ENCODE assay signal across 18 mouse cellular contexts in the genomic region with DNA sequence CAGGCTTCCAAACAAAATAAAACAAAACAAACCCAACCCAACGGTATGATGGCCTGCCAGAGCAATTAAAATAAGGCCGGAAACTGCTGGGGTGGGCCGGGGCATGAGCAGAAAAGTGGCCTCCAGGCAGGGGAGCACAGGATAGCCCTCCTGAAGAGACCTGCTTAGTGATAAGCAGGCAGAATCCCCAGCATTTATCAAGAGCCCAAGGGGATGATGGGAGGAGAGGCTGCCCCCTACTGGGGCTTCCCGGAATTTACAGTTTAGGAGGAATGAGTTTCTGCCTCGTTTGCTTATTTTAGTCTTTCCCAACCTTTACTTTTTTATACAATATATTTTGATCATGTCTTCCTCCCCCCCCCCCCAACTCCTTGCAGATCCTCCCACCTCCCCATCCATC. TPM values are rescaled to one million over a fixed set of nuclear protein-coding genes. Genes with fewer than 3 reads are reported as not detected.
DNase-seq lines count a peak whose midpoint lies in the region; ATAC-seq and TF ChIP-seq lines count a peak whose summit lies in the region.
"Had no signal": no experiment of that assay in that cellular context is flagged by ENCODE, and none has a peak within 500 bp of the region (broad histone marks: within the 10 kb centered on the region; RNA-seq: fewer than 3 reads in every experiment).

No protein-coding gene starts in this region.

- H3K4me1 ChIP-seq in forebrain, postnatal 0 days (ENCODE audit: insufficient read depth) = no peaks in the 10 kb centered on the region
- no peaks in the 10 kb centered on the region; the same call in 1 of the 2 replicates for H3K4me1 ChIP-seq in forebrain, embryonic 12.5 days
- H3K4me1 ChIP-seq in liver, postnatal 0 days (ENCODE audit: insufficient read depth) = no peaks in the 10 kb centered on the region
- H3K4me1 ChIP-seq in CH12.LX (ENCODE audit: control insufficient read depth in 1 of 2, insufficient read depth in 2 of 2) = peaks cover 0 to 4% of the 10 kb centered on the region in 2 experiments; a peak in 3 of 4 replicates
- H3K4me1 ChIP-seq: liver, embryonic 13.5 days; midbrain, embryonic 12.5 days had no signal

- H3K9ac ChIP-seq in forebrain, postnatal 0 days = no peak overlapping the region
- H3K9ac ChIP-seq in forebrain, embryonic 12.5 days = no peak overlapping the region
- no peak overlapping the region for H3K9ac ChIP-seq in liver, postnatal 0 days (replicated peaks)
- H3K9ac ChIP-seq in CH12.LX (ENCODE audit: insufficient read depth, low read depth) = no peak overlapping the region
- H3K9ac ChIP-seq: embryonic facial prominence, embryonic 12.5 days; kidney, embryonic 15.5 days; liver, embryonic 13.5 days; midbrain, embryonic 12.5 days; neural tube, embryonic 13.5 days had no signal

- dilution Hi-C loops in CH12.LX (cut with MboI; ENCODE audit: extremely low pct_ligation_motif_present, extremely low pct_unique_long_range_greater_than_20kb, low sequenced_read_pairs) = no loop called here

- TF ChIP-seq CTCF in forebrain, postnatal 0 days (IDR thresholded peaks at IDR 0.05; ENCODE audit: low read depth) = 0 out of 2 replicates have a peak, but pooled peaks have one; percentile 5
- TF ChIP-seq CTCF in liver, postnatal 0 days (IDR thresholded peaks at IDR 0.05; ENCODE audit: low read depth) = peak; percentile 43
- peak; percentile 62 to 64 for TF ChIP-seq CTCF in CH12.LX (conservative IDR thresholded peaks at IDR 0.05 in 1 of 2, IDR thresholded peaks at IDR 0.05 in 1 of 2; ENCODE audit: low read depth in 2 of 2, low read length in 2 of 2)

- no peak for TF ChIP-seq EP300 in liver, postnatal 0 days (IDR thresholded peaks at IDR 0.05; ENCODE audit: low read depth)
- no peak for TF ChIP-seq EP300 in CH12.LX (IDR thresholded peaks at IDR 0.05; ENCODE audit: low read length)

- H3K36me3 ChIP-seq in forebrain, postnatal 0 days (ENCODE audit: insufficient read depth) = no peaks in the 10 kb centered on the region
- no peaks in the 10 kb centered on the region for H3K36me3 ChIP-seq in forebrain, embryonic 12.5 days (replicated peaks)
- no peaks in the 10 kb centered on the region for H3K36me3 ChIP-seq in liver, postnatal 0 days (replicated peaks; ENCODE audit: insufficient read depth, low read length)
- no peaks in the 10 kb centered on the region for H3K36me3 ChIP-seq in CH12.LX (replicated peaks in 1 of 2; ENCODE audit: control insufficient read depth in 1 of 2, insufficient read depth in 1 of 2, low read length in 1 of 2)
- H3K36me3 ChIP-seq: embryonic facial prominence, embryonic 12.5 days; kidney, embryonic 15.5 days; liver, embryonic 13.5 days; midbrain, embryonic 12.5 days; neural tube, embryonic 13.5 days had no signal

- no peaks in the 10 kb centered on the region for H3K9me3 ChIP-seq in forebrain, postnatal 0 days (ENCODE audit: low read length)
- H3K9me3 ChIP-seq in forebrain, embryonic 12.5 days = no peaks in the 10 kb centered on the region
- H3K9me3 ChIP-seq in liver, postnatal 0 days (ENCODE audit: low read length) = no peaks in the 10 kb centered on the region
- H3K9me3 ChIP-seq in CH12.LX (replicated peaks; ENCODE audit: low read length) = no peaks in the 10 kb centered on the region
- H3K9me3 ChIP-seq: embryonic facial prominence, embryonic 12.5 days; kidney, embryonic 15.5 days; liver, embryonic 13.5 days; midbrain, embryonic 12.5 days; neural tube, embryonic 13.5 days had no signal

- H3K4me3 ChIP-seq in forebrain, postnatal 0 days (ENCODE audit: low read depth, low read length) = no peak overlapping the region
- H3K4me3 ChIP-seq in forebrain, embryonic 12.5 days (replicated peaks) = no peak overlapping the region
- no peak overlapping the region for H3K4me3 ChIP-seq in liver, postnatal 0 days (ENCODE audit: low read depth, low read length)
- no peak overlapping the region for H3K4me3 ChIP-seq in CH12.LX (replicated peaks in 1 of 3; ENCODE audit: low read depth in 2 of 3, low read length in 2 of 3, poor library complexity in 1 of 3)
- H3K4me3 ChIP-seq: embryonic facial prominence, embryonic 12.5 days; kidney, embryonic 15.5 days; liver, embryonic 13.5 days; midbrain, embryonic 12.5 days; neural tube, embryonic 13.5 days had no signal

- TF ChIP-seq RAD21 in CH12.LX (IDR thresholded peaks at IDR 0.05; ENCODE audit: low read depth, low read length) = no peak; the same call in none of the 2 replicates

- in situ Hi-C loops in CH12.LX (cut with MboI; ENCODE audit: low pct_ligation_motif_present, low pct_unique_long_range_greater_than_20kb, low sequenced_read_pairs) = no loop called here

- no peak overlapping the region for H3K4me2 ChIP-seq in forebrain, postnatal 0 days (ENCODE audit: low read depth)
- no peak overlapping the region for H3K4me2 ChIP-seq in forebrain, embryonic 12.5 days
- H3K4me2 ChIP-seq in liver, postnatal 0 days (ENCODE audit: low read depth, low read length) = no peak overlapping the region
- no peak overlapping the region for H3K4me2 ChIP-seq in CH12.LX (ENCODE audit: insufficient read depth, low read depth, poor library complexity, severe bottlenecking)
- H3K4me2 ChIP-seq: embryonic facial prominence, embryonic 12.5 days; kidney, embryonic 15.5 days; liver, embryonic 13.5 days; midbrain, embryonic 12.5 days; neural tube, embryonic 13.5 days had no signal

- DNase-seq in forebrain, postnatal 0 days = no peak
- no peak for DNase-seq in liver, postnatal 0 days
- DNase-seq in liver (no peak), CH12.LX (ENCODE audit: extremely low read depth) (peak; percentile 24)
- DNase-seq in c-Kit-negative CD71-positive TER-119-positive erythroid progenitor cells, embryonic 14.5 days (ENCODE audit: low read depth, low spot score) = peak; percentile 8
- DNase-seq in adrenal gland, adult 18-20 months (ENCODE audit: low spot score in 2 of 2) = no peak
- DNase-seq: cerebellum, adult 18-20 months; heart, postnatal 36 days; layer of hippocampus, postnatal 36 days; liver, embryonic 13.5 days had no signal

- TF ChIP-seq POLR2A in CH12.LX (IDR thresholded peaks at IDR 0.05; ENCODE audit: low read depth, low read length) = no peak

- WGBS in forebrain, postnatal 0 days = 84% methylated on average over 5 of the region's 5 CpGs
- WGBS in forebrain, embryonic 12.5 days = 85% methylated on average over 5 of the region's 5 CpGs
- 69% methylated on average over 5 of the region's 5 CpGs for WGBS in liver, postnatal 0 days (ENCODE audit: insufficient replicate concordance)

- H3K27me3 ChIP-seq in forebrain, postnatal 0 days (ENCODE audit: insufficient read depth, low read length) = no peaks in the 10 kb centered on the region
- H3K27me3 ChIP-seq in forebrain, embryonic 12.5 days = no peaks in the 10 kb centered on the region; the same call in 1 of the 2 replicates
- no peaks in the 10 kb centered on the region for H3K27me3 ChIP-seq in liver, postnatal 0 days (ENCODE audit: insufficient read depth, low read length)
- H3K27me3 ChIP-seq in CH12.LX (replicated peaks) = peaks cover 24% of the 10 kb centered on the region
- H3K27me3 ChIP-seq: neural tube, embryonic 13.5 days had no signal

- H3K79me2 ChIP-seq in CH12.LX (replicated peaks; ENCODE audit: control insufficient read depth, extremely low read depth, insufficient read depth, poor library complexity, severe bottlenecking) = no peaks in the 10 kb centered on the region

- no peak for ATAC-seq in forebrain, postnatal 0 days
- no peak for ATAC-seq in forebrain, embryonic 12.5 days (ENCODE audit: low FRiP score)
- no peak for ATAC-seq in liver, postnatal 0 days
- ATAC-seq in erythroblast, adult 5-6 weeks (replicated peaks; ENCODE audit: low FRiP score, poor library complexity, severe bottlenecking) = no peak
- ATAC-seq: forebrain, embryonic 16.5 days had no signal

- no peak overlapping the region for H3K27ac ChIP-seq in forebrain, postnatal 0 days (ENCODE audit: low read depth, low read length)
- no peak overlapping the region for H3K27ac ChIP-seq in forebrain, embryonic 12.5 days
- no peak overlapping the region for H3K27ac ChIP-seq in liver, postnatal 0 days (ENCODE audit: low read depth)
- no peak overlapping the region for H3K27ac ChIP-seq in CH12.LX (ENCODE audit: insufficient read depth, low read depth)
- H3K27ac ChIP-seq: embryonic facial prominence, embryonic 12.5 days; kidney, embryonic 15.5 days; liver, embryonic 13.5 days; midbrain, embryonic 12.5 days; neural tube, embryonic 13.5 days had no signal

TF ChIP-seq in CH12.LX, 34 proteins besides CTCF, POLR2A, EP300 and RAD21:
- TF ChIP-seq RCOR1 (conservative IDR thresholded peaks at IDR 0.05; ENCODE audit: low read depth, low read length) = no peak
- TF ChIP-seq MAZ (IDR thresholded peaks at IDR 0.05; ENCODE audit: low read depth, low read length) = no peak
- peak; percentile 33 for TF ChIP-seq SMC3 (IDR thresholded peaks at IDR 0.05; ENCODE audit: low read depth, low read length)

RNA-seq across cellular contexts. Expression of gene Mobp, which starts 37.3 kb away (rescaled TPM):
- total RNA-seq in forebrain, postnatal 0 days (2014; rRNA removed) = 0.08 TPM in 1 of 2 replicates, not detected in the other
- polyA plus RNA-seq in forebrain, postnatal 0 days (2015; fragmentation: Nextera tagmentation; extraction: Ambion mirVana) = 0.18 TPM in 1 of 2 replicates, not detected in the other
- 1.3 and 1.7 TPM in 2 replicates for polyA plus RNA-seq in forebrain, embryonic 12.5 days (2016; fragmentation: Nextera tagmentation; extraction: Ambion mirVana)
- polyA plus RNA-seq in liver, postnatal 0 days (2015; fragmentation: Nextera tagmentation; extraction: Ambion mirVana) = not detected in 2 replicates
- not detected in 2 replicates for total RNA-seq in CH12.LX (2012; rRNA removed)
- not detected in 2 replicates for total RNA-seq in CH12.LX (2014; rRNA removed)
- polyA plus RNA-seq in CH12.LX (2012; ENCODE audit: insufficient read length, low read depth) = 0.17 TPM in 1 of 2 replicates, not detected in the other
- not detected for total RNA-seq in adrenal gland, adult 18-20 months (2021)
- not detected in 2 replicates for total RNA-seq in erythroblast, adult 5-6 weeks (2015; ENCODE audit: low replicate concordance)
- total RNA-seq in erythroblast, adult 5-6 weeks (2017; ENCODE audit: low replicate concordance) = not detected in 2 replicates
- total RNA-seq: granulocyte monocyte progenitor cell, adult 5-6 weeks; heart, postnatal 36 days had no signal
- polyA plus RNA-seq: kidney, embryonic 15.5 days; liver, embryonic 13.5 days had no signal

RNA-seq across cellular contexts. Expression of gene Rpsa, which starts 59.4 kb away (rescaled TPM):
- total RNA-seq in forebrain, postnatal 0 days (2014; rRNA removed) = 2,026 and 2,688 TPM in 2 replicates
- 949 and 1,184 TPM in 2 replicates for polyA plus RNA-seq in forebrain, postnatal 0 days (2015; fragmentation: Nextera tagmentation; extraction: Ambion mirVana)
- polyA plus RNA-seq in forebrain, embryonic 12.5 days (2016; fragmentation: Nextera tagmentation; extraction: Ambion mirVana) = 997 and 1,048 TPM in 2 replicates
- polyA plus RNA-seq in liver, postnatal 0 days (2015; fragmentation: Nextera tagmentation; extraction: Ambion mirVana) = 681 and 692 TPM in 2 replicates
- total RNA-seq in CH12.LX (2012; rRNA removed) (3,568 and 3,991 TPM in 2 replicates), CH12.LX (2014; rRNA removed) (4,012 and 4,053 TPM in 2 replicates)
- polyA plus RNA-seq in CH12.LX (2012; ENCODE audit: insufficient read length, low read depth) = 3,250 and 3,563 TPM in 2 replicates
- total RNA-seq in adrenal gland, adult 18-20 months (2021) = 100 to 1,000 TPM; 726 to 738 TPM
- total RNA-seq in erythroblast, adult 5-6 weeks (2015; ENCODE audit: low replicate concordance) = 532 and 535 TPM in 2 replicates
- total RNA-seq in erythroblast, adult 5-6 weeks (2017; ENCODE audit: low replicate concordance) = 872 and 875 TPM in 2 replicates

Comparison
In these comparisons a context has a peak if more than half of its experiments do, and no peak if none do; other contexts are left out.
1. DNase-seq: peak in CH12.LX (single experiment) and c-Kit-negative CD71-positive TER-119-positive erythroid progenitor cells, embryonic 14.5 days (single experiment); none in forebrain, postnatal 0 days (single experiment), liver, postnatal 0 days (single experiment), liver (single experiment) and adrenal gland, adult 18-20 months (0 of 2).
2. CTCF ChIP-seq: peak in every context shown above with its lines; median percentile 63 in CH12.LX; 43 in liver, postnatal 0 days; 5 in forebrain, postnatal 0 days.